Mouse (Mus musculus) urinary bladder, postnatal 36 days (tissue): ENCODE measurements around the gene Rad21l.
"Not testable (repeated sequence)": the region's sequence is repeated elsewhere in the genome, so short reads cannot be mapped to it uniquely, and the experiment has no call there.

Experiments used
- DNase-seq, 2 experiments: peaks; one replicate each; pipeline ENCODE4 v3.0.0; 2022; ENCODE audit warnings: low spot score in 2 of 2, mixed read lengths in 1 of 2

The Rad21l gene

DNA sequence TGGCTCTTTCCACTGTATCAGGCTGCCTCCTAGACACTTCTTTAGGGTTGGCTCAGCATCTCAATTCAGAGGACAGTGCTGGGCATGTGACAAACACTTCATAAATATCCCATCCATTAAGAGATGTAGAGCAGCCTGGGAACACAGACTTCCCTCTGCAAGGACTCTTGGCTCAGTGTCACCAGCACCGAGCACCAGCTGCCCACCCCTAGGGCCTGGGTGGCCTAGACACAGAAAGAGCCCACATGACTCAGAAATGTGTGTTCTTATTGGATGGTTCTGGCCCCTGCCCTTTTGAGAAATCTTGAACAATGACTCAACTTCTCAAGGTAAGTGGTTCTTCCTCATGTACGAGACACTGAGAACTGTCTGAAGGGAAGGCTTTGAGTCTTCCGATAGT lies 40.3 kb downstream of the Rad21l start:
- no peak for DNase-seq

DNA sequence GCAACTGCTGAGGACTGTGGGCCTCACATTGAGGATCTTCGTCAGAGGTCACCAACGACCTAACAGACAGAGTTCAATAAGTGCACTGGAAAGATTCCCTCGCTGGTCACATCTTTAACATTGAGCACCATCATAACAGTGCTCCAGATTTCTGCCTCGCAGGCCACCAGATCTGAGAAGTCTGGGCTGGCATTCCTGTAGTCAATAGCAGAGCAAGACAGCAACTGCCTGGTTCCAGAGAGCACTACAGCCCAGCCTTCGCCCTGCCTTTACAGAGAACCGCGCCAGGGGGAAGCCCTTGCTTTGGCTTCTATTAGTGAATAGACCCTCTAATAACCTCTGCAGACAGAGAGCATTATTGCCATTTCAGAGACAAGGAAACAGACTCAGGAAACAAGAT lies 42.0 kb downstream of the Rad21l start:
- DNase-seq: no peak

DNA sequence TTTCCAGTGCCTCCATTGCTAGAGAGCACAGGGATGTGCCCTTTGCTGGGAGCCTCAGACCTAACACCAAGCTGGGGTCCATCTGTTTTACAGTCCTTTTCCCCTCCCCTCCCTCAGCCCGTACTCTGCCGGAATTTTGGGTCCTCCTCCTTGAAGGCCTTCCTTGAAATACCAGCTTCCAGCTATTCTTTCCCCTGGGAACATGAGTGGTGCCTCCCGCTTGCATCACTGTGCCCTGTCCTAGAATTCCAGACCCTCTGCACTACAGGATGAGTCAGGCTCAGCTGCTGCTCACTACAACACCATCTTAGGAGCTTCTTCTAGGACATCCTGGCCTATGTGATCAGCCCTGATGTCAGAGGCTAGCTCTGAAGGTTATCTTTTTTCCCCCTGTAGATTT lies 44.6 kb downstream of the Rad21l start:
- DNase-seq: no peak

DNA sequence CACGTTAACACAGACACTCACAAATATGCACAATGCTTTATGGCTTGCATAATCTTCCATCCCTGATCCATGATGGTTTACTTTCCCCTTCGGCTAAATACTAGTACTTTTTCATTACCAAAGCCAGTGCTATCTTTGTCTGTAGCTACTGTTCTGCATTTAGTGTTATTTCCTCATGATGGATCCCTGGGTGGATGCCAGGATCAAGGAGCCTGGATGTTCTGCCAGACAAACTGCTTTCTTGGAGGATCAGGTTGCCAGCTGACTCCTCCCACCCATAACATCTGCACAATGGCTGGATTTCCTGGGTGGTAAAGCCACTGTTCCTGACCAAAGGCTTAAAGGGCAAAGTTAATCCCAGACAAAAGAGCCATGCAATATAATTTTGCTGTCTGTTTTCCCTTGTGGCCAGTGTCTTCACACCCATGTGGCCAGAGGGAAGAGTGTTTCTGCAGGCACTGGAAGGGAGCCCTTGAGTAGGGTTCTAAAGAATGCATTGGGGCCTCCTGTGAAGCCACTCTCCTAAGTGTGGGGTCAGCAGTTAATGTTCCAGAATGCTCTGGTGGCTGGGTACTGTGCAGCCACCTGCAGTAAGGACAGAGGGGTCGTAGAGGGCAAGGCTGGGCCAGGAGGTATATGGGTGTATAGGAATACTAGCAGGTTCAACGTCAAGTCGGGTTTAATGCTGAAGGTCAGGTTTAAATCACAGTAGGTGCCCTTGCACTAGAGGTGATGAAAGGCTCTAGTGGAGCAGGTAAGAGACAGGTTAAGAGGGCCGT lies 51.6 kb downstream of the Rad21l start:
- no peak for DNase-seq

DNA sequence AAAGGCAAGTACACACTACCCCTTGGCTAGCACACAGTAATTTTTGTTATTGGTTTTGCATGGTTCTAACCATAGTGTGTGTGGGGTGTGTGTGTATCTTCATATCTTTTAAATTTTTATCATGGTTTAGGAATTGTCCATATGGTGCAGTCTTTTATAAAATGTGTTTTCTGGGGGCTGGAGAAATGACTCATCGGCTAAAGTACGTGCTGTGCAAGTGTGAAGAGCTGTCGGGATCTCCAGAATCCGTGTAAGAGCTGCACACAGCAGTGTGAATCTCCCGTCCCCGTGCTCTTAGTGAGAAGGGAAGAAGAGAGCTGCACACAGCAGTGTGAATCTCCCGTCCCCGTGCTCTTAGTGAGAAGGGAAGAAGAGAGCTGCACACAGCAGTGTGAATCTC lies 52.6 kb downstream of the Rad21l start:
- not testable (repeated sequence) for DNase-seq

DNA sequence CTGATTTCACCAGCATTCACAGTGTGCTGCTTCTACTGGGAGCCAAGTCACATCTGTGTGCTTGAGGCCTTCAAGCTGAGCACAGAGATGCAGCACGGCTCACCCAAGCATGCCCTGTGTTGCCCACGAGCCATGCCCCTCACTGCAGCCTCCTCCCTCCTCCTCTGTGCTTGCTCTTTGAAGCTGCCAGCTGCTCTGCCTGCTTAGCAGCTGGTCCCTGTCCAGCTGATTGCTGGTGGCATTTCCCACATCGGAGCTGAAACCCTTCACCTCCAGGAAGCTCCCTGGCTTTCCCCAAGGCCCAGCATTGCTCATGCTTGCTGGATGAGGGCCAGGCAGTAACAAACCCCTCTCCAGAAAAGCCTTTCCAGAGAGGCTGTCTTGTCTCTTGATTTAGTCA lies 58.4 kb downstream of the Rad21l start:
- DNase-seq: no peak

DNA sequence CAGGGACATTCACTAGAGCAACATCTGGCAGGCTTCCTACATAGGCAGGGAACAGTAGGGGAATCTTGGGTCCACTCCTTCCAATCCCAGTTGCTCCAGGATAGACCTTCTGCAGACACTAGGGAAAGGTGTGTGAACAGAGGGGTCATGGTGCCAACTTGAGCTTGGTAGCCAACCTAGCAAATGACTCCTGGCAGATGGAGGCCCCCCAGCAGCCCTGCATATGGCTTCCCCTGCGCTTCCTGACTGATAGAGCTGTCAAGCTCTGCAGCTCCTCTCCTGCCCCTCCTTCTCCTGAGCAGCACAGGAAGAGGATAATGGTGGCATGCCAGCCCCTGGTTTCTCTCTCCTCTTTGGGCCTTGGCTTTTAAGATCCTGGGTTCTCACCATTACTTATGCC lies 59.9 kb downstream of the Rad21l start:
- no peak for DNase-seq

DNA sequence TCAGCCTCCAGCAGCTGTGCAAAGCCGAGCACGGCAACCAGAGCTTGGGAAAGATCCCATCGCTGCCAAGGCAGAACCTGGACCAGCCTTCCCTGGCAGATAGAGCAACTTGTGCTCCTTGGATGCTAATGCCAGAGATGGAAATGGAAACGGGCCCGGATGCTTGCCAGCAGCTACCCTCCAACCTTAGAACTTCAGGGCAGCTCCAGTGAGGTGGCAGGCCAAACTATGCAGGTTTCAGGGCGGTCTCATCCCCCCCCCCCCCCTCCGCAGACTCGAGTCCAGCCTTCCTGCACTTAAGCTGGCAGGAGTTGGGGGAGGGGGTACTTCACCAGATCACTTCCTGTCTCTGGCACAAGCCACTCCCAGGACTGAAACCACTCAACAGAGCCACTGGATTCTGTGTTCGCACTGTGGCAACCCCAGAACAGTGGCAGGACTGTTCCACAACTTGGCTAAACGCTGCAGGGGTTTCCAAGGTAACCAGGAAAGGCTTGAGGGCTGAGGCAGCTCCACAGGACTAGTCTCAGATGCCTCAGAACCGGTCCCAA lies 62.8 kb downstream of the Rad21l start:
- peak in 1 of 2 experiments; percentile 9 for DNase-seq

DNA sequence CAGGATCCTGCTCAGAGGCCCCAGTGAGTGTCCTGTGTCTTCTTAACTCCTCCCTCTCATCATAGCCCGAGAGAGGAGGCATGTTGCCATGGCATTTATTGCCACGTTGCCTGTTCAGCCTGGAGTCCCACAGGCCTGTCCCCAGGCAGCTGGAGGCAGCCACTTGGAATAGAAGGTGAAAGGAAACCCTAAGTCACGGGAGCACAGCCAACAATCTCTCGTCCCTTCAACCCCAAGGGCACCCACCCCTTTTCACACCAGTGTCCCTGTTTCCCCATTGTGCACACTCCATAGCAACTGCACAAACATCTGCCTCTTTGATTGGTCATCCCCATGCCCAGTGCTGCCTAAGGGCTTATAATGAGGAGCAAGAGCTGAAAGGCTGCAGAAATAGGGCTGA lies 64.7 kb downstream of the Rad21l start:
- DNase-seq: no peak

DNA sequence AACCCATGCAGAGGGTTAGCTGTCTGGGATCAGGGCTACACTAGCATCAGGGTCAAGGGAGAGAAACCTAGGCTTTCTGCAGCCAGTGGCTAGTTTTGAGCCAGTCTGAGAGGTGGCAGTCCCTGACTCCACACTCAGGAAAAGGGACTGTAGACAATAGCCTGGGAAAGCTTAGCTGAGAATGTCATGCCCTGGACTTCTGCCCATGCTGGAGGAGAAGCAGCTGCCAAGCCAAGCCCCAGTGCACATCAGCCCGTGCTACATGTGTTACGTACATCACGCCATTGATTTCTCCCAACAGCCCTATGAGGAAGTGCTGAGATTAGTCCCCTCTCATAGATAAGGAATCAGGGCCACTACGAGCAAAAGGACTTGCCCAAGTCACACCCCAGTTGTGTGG lies 66.2 kb downstream of the Rad21l start:
- no peak for DNase-seq

DNA sequence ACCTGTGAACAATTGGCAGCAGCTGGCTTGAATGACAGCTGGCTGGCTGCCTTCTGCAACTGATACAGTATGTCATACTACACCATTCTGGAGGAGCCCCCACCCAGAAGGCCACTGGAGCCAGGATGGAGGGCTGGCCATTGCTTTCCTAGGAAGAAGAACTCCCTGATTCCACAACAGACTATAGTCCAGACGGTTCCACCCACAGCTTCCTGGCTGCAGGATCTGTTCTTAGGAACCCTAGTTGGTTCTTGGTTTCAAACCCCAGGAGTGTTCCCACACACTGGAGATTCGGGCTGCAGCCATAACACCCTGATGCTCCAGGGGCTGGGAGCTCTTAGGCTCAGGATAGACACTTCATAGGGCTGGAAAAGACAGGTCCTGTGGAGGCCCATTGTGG lies 70.3 kb downstream of the Rad21l start:
- DNase-seq: no peak
